Mouse (Mus musculus) E14TG2a.4 (cell line): ENCODE measurements at regions not wholly inside any gene's neighbourhood (a gene's known extent, or its start where the extent isn't known, plus 50 kb on each side); places are given as distances from the start of the nearest gene placed in this dataset.

Experiments used
- CTCF ChIP-seq: conservative IDR thresholded peaks from 2 replicates; pipeline ENCODE4 v1.5.1; 2014; ENCODE audit warnings: low read length
- NANOG ChIP-seq: IDR thresholded peaks from 2 replicates; pipeline ENCODE4 v1.6.1; 2014; ENCODE audit warnings: borderline replicate concordance, low read length, mixed read lengths
- POU5F1 ChIP-seq: IDR thresholded peaks from 2 replicates; pipeline ENCODE4 v1.6.1; 2014; ENCODE audit warnings: low read length, borderline replicate concordance

GRCm38 (mm10) chr1:128705071-128705503 is 113.0 kb upstream of the Cxcr4 start:
- TF ChIP-seq CTCF (no peak), NANOG (no peak), POU5F1 (no peak)
